Mouse (Mus musculus) liver, embryonic 11.5 days (tissue): ENCODE data around the gene Atg2a. TPM values are rescaled to one million over a fixed set of nuclear protein-coding genes. Genes with fewer than 3 reads are reported as not detected.
A peak's percentile ranks its signal among the peaks of the same experiment; 100 is the strongest.

ENCODE experiments used
- ATAC-seq: fragments of 200-750 bp; cut with Nextera tagmentation; replicated peaks from 2 replicates; pipeline ENCODE4 v1.8.0; 2017; ENCODE audit warnings: moderate number of reproducible peaks, mild to moderate bottlenecking, moderate TSS enrichment, moderate library complexity; ENCODE audit not compliant: low FRiP score
- DNase-seq: peaks from one replicate; pipeline ENCODE4 v3.0.0-alpha.2; 2017; ENCODE audit warnings: low spot score
- H3K27ac ChIP-seq: fragments of 300-500 bp; sonication (generic); 2 replicates; pipeline ENCODE4 v1.5.1; 2014; ENCODE audit warnings: mild to moderate bottlenecking, low read depth, low read length, control low read depth
- H3K27me3 ChIP-seq: fragments of 300-500 bp; sonication (generic); replicated peaks from 2 replicates; pipeline ENCODE4 v1.6.1; 2014; ENCODE audit warnings: low read length, mixed read lengths; ENCODE audit not compliant: control insufficient read depth, insufficient read depth
- H3K36me3 ChIP-seq: fragments of 300-500 bp; sonication (generic); 2 replicates; pipeline ENCODE4 v1.6.1; 2014; ENCODE audit warnings: mild to moderate bottlenecking, low read length, moderate library complexity, mixed read lengths; ENCODE audit not compliant: control insufficient read depth, insufficient read depth
- H3K4me1 ChIP-seq: fragments of 300-500 bp; sonication (generic); replicated peaks from 2 replicates; pipeline ENCODE4 v1.6.1; 2014; ENCODE audit warnings: low read length, mixed read lengths; ENCODE audit not compliant: control insufficient read depth, insufficient read depth
- H3K4me2 ChIP-seq: fragments of 300-500 bp; sonication (generic); 2 replicates; pipeline ENCODE4 v1.6.1; 2014; ENCODE audit warnings: mild to moderate bottlenecking, control low read depth, moderate library complexity
- H3K4me3 ChIP-seq: fragments of 300-500 bp; sonication (generic); 2 replicates; pipeline ENCODE4 v1.5.1; 2014; ENCODE audit warnings: low read depth, low read length, control low read depth
- H3K9ac ChIP-seq: fragments of 300-500 bp; sonication (generic); 2 replicates; pipeline ENCODE4 v1.6.1; 2014; ENCODE audit warnings: low read depth, low read length, control low read depth
- H3K9me3 ChIP-seq: fragments of 300-500 bp; sonication (generic); 2 replicates; pipeline ENCODE4 v1.6.1; 2016; ENCODE audit warnings: low read length, inconsistent platforms, mixed read lengths; ENCODE audit not compliant: control insufficient read depth
- WGBS: fragments of 180-500 bp; shearing (Covaris S2); extraction: QIAGEN DNeasy Blood & Tissue Kit; methylation state at CpG from one replicate; pipeline ENCODE4 v1.1.7; 2014; 5-methylcytosine and 5-hydroxymethylcytosine counted together
- polyA plus RNA-seq: library from polyadenylated mRNA; unstranded; fragments of >200 nt; fragmentation: Nextera tagmentation; extraction: Ambion mirVana; gene quantifications from 2 replicates; pipeline ENCODE4 v1.2.1, GENCODE M21; 2014

Gene Atg2a
- polyA plus RNA-seq, 1 experiment from 2014 or later, result 10.4 TPM

- H3K36me3 ChIP-seq, result no peaks in the 10 kb centered on the region
- DNase-seq (peak; percentile 81), ATAC-seq (peak; percentile 60)
- no peak overlapping the region for H3K9ac ChIP-seq
- no peaks in the 10 kb centered on the region for H3K9me3 ChIP-seq
- 15% methylated on average over 8 of the region's 8 CpGs for WGBS
- H3K4me1 ChIP-seq, result no peaks in the 10 kb centered on the region
- no peak overlapping the region for H3K4me3 ChIP-seq
- H3K27ac ChIP-seq, result no peak overlapping the region
- no peaks in the 10 kb centered on the region for H3K27me3 ChIP-seq
- no peak overlapping the region for H3K4me2 ChIP-seq
Observed at GRCm38 (mm10) chr19:6268170-6268528, 26.7 kb downstream of the Atg2a start.

- Histone ChIP-seq H3K4me1 (no peaks in the 10 kb centered on the region), H3K27me3 (no peaks in the 10 kb centered on the region), H3K36me3 (no peaks in the 10 kb centered on the region), H3K4me2 (no peak overlapping the region), H3K27ac (no peak overlapping the region), H3K9ac (no peak overlapping the region), H3K9me3 (no peaks in the 10 kb centered on the region), H3K4me3 (no peak overlapping the region)
- DNase-seq, result no peak
- ATAC-seq, result no peak
- 73% methylated on average over 7 of the region's 7 CpGs for WGBS
Observed at GRCm38 (mm10) chr19:6268670-6269132, 27.2 kb downstream of the Atg2a start.

DNA sequence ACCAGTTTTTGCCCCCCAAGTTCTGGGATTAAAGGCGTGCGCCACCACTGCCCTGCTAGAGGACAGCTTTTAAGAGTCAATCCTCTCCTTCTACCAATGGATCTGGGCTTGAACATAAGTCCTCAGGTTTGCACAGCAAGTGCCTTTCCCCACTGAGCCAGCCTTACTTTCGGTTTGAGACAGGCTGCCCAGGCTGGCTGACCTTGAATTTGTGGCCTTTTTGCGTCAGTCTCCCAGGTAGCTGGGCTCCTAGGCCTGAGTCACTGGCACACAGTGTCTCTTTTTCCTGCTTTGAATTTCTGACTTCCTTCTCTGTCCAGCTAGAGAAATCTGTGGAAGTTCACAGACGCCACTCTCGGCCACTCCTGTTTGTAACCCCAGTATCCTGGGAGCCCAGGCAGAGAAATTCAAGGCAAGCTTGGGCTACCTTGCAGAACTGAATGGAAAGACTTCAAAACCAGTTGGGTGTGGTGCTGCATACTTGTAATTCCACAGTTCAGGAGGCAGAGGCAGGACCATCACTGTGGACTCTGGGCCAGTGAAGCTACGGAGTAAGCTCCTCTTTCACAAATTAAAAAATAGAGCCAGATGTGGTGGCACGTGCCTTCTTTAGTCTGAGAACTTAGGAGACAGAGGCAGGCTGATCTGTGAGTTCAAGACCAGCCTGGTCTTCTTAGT, 28.5 kb downstream of the Atg2a start:
- no peaks in the 10 kb centered on the region; the same call in 1 of the 2 replicates for H3K4me1 ChIP-seq
- 84% methylated on average over 8 of the region's 8 CpGs for WGBS
- H3K9ac ChIP-seq, result peak overlapping the region; percentile 9; the same call in 1 of the 2 replicates
- no peak overlapping the region for H3K4me2 ChIP-seq
- H3K36me3 ChIP-seq, result no peaks in the 10 kb centered on the region
- H3K9me3 ChIP-seq, result no peaks in the 10 kb centered on the region
- DNase-seq, result no peak
- H3K27ac ChIP-seq, result peak overlapping the region; percentile 14; the same call in 1 of the 2 replicates
- no peaks in the 10 kb centered on the region for H3K27me3 ChIP-seq
- no peak overlapping the region for H3K4me3 ChIP-seq
- ATAC-seq, result no peak

GRCm38 (mm10) chr19:6270661-6271060, 29.2 kb downstream of the Atg2a start:
- ATAC-seq (no peak), DNase-seq (no peak)
- no peak overlapping the region for H3K9ac ChIP-seq
- H3K4me3 ChIP-seq, result no peak overlapping the region
- WGBS, result 68% methylated on average over 9 of the region's 9 CpGs
- no peak overlapping the region for H3K4me2 ChIP-seq
- no peaks in the 10 kb centered on the region for H3K27me3 ChIP-seq
- no peak overlapping the region for H3K27ac ChIP-seq
- H3K4me1 ChIP-seq, result peaks cover 6% of the 10 kb centered on the region
- H3K36me3 ChIP-seq, result no peaks in the 10 kb centered on the region
- H3K9me3 ChIP-seq, result no peaks in the 10 kb centered on the region

DNA sequence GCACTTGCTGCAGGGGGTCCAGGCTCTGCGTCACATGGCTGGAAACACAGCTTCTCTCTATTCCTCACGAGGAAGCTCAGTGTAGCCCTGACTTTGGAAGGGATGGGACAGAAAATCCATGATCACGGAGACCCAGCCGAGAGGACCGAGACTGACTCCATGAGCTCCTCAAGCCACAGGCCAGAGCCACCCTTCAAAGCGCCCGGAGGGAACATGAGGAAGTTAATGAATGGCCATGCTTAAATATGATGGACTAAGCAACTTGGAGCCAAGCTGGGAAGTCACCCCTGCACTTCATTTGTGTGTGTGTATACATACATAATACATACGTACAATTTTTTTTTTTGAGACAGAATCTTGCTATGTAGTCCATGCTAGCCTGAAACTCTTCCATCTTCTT, 29.7 kb downstream of the Atg2a start:
- WGBS, result 52% methylated on average over 8 of the region's 8 CpGs
- H3K4me3 ChIP-seq, result no peak overlapping the region
- no peaks in the 10 kb centered on the region for H3K36me3 ChIP-seq

DNA sequence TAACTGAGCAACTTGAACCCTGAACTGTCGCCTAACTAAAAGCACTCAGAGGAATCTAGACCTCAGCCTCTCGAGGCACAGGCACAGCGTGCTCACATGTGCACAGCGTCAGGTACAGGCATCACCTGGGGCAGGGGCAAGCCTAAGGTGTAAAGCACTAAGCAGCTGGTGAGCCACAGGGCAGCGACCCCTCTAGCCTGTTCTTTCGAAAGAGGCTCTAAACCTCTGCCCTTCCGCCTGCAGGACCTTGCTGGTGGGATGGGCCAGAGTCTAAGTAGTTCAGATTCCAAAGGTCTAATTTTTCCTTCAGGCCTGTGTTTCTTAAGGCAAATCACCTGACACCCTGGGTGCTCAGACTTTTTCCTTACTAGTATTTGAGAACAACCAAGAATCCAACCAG, 30.6 kb downstream of the Atg2a start:
- no peak overlapping the region for H3K27ac ChIP-seq
- WGBS, result 74% methylated on average over 7 of the region's 7 CpGs
- no peak for ATAC-seq
- DNase-seq, result no peak
- H3K9me3 ChIP-seq, result no peaks in the 10 kb centered on the region
- H3K4me3 ChIP-seq, result no peak overlapping the region
- H3K27me3 ChIP-seq, result no peaks in the 10 kb centered on the region
- H3K36me3 ChIP-seq, result no peaks in the 10 kb centered on the region
- no peak overlapping the region for H3K4me2 ChIP-seq
- H3K9ac ChIP-seq, result peak overlapping the region; percentile 22; the same call in 1 of the 2 replicates
- peaks cover 7% of the 10 kb centered on the region for H3K4me1 ChIP-seq

More for the DNA sequence above, 29.7 kb downstream of the Atg2a start:
- DNase-seq (no peak), ATAC-seq (no peak)
- Histone ChIP-seq H3K9me3 (no peaks in the 10 kb centered on the region), H3K4me2 (no peak overlapping the region), H3K4me1 (peaks cover 7% of the 10 kb centered on the region), H3K27me3 (no peaks in the 10 kb centered on the region), H3K27ac (no peak overlapping the region), H3K9ac (no peak overlapping the region)

- H3K36me3 ChIP-seq, result no peaks in the 10 kb centered on the region
- no peak overlapping the region for H3K27ac ChIP-seq
- no peak overlapping the region for H3K4me3 ChIP-seq
- no peaks in the 10 kb centered on the region for H3K9me3 ChIP-seq
- DNase-seq (no peak), ATAC-seq (no peak)
- 87% methylated on average over 4 of the region's 4 CpGs for WGBS
- no peaks in the 10 kb centered on the region for H3K27me3 ChIP-seq
- H3K4me2 ChIP-seq, result no peak overlapping the region
- peaks cover 7% of the 10 kb centered on the region for H3K4me1 ChIP-seq
- H3K9ac ChIP-seq, result no peak overlapping the region
Observed at GRCm38 (mm10) chr19:6272738-6273137, 31.3 kb downstream of the Atg2a start.

DNA sequence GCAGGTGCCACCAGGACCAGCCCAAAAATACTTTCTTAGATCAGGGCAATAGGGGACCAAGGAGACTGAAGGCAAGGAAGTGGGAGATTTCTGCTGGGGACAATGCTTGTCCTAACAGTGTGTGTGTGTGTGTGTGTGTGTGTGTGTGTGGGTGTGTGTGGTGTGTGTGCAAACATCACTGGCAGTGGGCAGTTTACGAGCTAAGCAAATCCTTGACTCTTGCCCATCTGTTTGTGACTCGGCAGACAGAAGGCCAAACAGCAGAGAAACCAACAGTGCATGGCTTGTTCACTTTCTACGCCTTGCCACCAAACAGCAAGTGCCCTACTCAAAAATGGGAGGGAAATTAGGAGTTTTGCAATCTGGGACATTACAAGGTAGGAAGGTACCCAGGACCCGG, 32.1 kb downstream of the Atg2a start:
- Histone ChIP-seq H3K9ac (no peak overlapping the region), H3K27ac (no peak overlapping the region), H3K27me3 (no peaks in the 10 kb centered on the region), H3K4me3 (no peak overlapping the region), H3K4me2 (no peak overlapping the region), H3K4me1 (peaks cover 15% of the 10 kb centered on the region), H3K9me3 (no peaks in the 10 kb centered on the region), H3K36me3 (no peaks in the 10 kb centered on the region)
- no peak for ATAC-seq
- DNase-seq, result no peak
- 75% methylated on average over 4 of the region's 4 CpGs for WGBS

DNA sequence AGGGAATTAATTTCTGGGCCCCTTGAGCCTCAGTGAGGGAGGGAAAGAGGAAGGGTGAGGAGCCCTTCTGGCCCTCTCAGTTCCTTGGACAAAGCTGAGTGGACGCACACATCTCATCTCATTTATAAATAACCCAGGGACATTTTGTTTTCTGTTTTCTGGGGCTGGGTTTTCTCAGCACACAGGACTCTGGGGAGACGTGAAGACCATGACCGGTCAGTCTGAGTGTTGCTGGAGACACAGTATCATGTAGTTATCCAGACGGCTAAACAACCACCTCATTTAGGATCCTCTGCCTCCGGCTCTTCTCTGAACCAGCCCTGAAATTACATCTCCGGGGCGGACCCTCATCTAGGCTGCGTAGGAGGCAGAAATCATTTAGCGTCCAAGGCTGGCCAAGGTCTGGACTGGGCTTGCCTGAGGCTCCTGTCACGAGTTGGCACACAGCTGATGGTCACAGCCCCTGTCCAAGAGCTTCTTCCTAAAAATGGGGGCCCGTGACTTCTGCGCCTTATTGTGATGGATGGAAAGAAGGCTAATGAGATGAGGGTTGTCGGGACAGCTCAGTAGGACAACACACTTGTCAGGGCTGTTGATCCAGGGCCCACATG, 32.6 kb downstream of the Atg2a start:
- WGBS, result 89% methylated on average over 13 of the region's 13 CpGs
- ATAC-seq (no peak), DNase-seq (no peak)
- Histone ChIP-seq H3K9me3 (no peaks in the 10 kb centered on the region), H3K9ac (no peak overlapping the region), H3K4me2 (no peak overlapping the region), H3K36me3 (no peaks in the 10 kb centered on the region), H3K4me3 (no peak overlapping the region), H3K27me3 (no peaks in the 10 kb centered on the region), H3K27ac (no peak overlapping the region), H3K4me1 (peaks cover 20% of the 10 kb centered on the region)
